Mouse (Mus musculus): ENCODE measurements at regions not wholly inside any gene's neighbourhood (a gene's known extent, or its start where the extent isn't known, plus 50 kb on each side); places are given as distances from the start of the nearest gene placed in this dataset.

GRCm38 (mm10) chr17:87570676-87571344 is 65.0 kb upstream of the Epcam start:
- TF ChIP-seq CTCF (IDR thresholded peaks at IDR 0.05; ENCODE audit: low read depth) (no peak), EP300 (IDR thresholded peaks at IDR 0.05; ENCODE audit: low read depth) (no peak)

Measured in heart, postnatal 0 days (tissue).